Comparison of ENCODE assay signal across 14 mouse cellular contexts in the genomic region with DNA sequence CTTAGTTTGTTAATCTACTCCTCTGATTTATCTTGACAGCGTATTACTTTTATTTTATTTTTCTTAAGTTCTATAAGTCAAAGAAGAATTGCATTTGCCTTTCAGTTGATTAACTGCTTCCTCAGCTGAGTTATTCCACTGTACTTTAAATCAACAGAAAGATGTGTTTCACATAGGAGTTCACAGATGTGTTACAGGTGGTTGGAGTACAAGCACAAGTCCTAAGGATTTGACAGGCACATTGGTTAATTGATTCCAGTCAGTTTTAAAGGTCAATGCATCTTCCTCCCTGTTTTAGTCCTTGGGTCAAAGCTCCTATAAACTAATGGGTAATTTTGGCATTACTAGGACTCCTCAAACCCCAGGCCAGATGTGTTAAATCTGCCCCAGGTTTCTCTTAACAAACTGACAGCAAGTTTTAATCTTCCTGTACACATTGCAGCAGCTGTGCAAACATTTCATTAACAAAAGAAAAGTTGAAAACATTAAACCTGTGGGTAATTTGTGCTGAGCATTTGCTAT.
"Had no signal": no experiment of that assay in that cellular context is flagged by ENCODE, and none has a peak within 500 bp of the region (broad histone marks: within the 10 kb centered on the region; RNA-seq: fewer than 3 reads in every experiment).

No protein-coding gene starts in this region.

- H3K9ac ChIP-seq: limb, embryonic 13.5 days; liver, embryonic 14.5 days; neural tube, embryonic 15.5 days had no signal

- H3K9me3 ChIP-seq: limb, embryonic 13.5 days; neural tube, embryonic 15.5 days had no signal

- H3K4me3 ChIP-seq: limb, embryonic 13.5 days; myocyte; neural tube, embryonic 15.5 days had no signal

- H3K27ac ChIP-seq: limb, embryonic 13.5 days; liver, embryonic 14.5 days; neural tube, embryonic 15.5 days had no signal

- DNase-seq: kidney, adult 18-20 months; kidney, postnatal 36 days; layer of hippocampus, adult 9-11 months; layer of hippocampus, postnatal 36 days; lung, adult 18-20 months; midbrain, embryonic 14.5 days; right cerebral cortex, adult 18-20 months; right cerebral cortex, postnatal 25 days; thymus, adult 2 months; thymus, postnatal 25 days had no signal

- H3K4me1 ChIP-seq: limb, embryonic 13.5 days; neural tube, embryonic 15.5 days had no signal

- H3K36me3 ChIP-seq: limb, embryonic 13.5 days; neural tube, embryonic 15.5 days had no signal

- H3K4me2 ChIP-seq: limb, embryonic 13.5 days; neural tube, embryonic 15.5 days had no signal

- H3K27me3 ChIP-seq: limb, embryonic 13.5 days; neural tube, embryonic 15.5 days had no signal
